Mouse (Mus musculus) NIH3T3 (cell line): ENCODE measurements around the gene Gm28230.

Source experiments
- DNase-seq: peaks from one replicate; pipeline ENCODE4 v3.0.0-alpha.2; 2012; ENCODE audit warnings: low read depth

Gm28230 gene

DNA sequence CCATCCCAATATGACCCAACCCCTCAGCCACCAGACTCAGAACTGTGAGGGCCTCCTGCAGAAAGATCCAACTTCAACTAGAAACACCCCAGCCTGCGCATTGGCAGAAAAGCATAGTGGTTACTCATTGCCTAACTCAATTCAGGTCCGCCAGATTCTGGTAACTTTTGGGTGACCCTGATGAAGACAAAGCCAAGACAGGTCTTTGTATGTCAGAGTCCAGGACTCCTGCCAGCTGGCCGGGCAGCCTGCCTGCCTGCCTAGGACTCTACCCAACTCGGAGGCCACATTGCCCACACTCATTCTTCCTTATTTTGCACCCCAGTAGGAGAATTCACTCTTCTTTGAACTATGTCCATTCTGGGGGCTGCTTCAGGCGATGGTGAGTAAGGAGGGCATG, at the start of gene Gm28230:
Gene Gm28230 (plus strand): TSS at position 178 of the 400 bp plus-strand sequence.
- peak; percentile 43 for DNase-seq

DNA sequence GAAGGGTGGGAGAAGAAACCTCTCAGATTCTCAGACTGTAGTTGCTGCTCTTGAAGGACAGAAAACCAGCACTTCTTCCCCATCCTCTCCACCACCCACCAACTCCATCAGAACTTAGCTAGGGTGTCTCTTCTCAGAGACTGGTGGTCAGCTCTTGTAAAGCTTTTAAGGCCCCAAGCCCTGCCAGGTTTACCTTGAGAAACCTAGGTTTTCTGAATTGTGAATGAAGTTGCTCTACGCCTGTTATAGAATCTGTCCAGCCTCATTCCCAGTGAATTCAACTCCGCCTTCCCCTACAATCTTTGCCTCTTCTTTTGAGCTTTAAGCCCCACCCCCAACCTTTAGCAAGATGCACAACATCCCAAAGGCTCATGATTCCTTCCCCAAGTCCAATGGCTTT, 49.4 kb upstream of the Gm28230 start:
- no peak for DNase-seq

DNA sequence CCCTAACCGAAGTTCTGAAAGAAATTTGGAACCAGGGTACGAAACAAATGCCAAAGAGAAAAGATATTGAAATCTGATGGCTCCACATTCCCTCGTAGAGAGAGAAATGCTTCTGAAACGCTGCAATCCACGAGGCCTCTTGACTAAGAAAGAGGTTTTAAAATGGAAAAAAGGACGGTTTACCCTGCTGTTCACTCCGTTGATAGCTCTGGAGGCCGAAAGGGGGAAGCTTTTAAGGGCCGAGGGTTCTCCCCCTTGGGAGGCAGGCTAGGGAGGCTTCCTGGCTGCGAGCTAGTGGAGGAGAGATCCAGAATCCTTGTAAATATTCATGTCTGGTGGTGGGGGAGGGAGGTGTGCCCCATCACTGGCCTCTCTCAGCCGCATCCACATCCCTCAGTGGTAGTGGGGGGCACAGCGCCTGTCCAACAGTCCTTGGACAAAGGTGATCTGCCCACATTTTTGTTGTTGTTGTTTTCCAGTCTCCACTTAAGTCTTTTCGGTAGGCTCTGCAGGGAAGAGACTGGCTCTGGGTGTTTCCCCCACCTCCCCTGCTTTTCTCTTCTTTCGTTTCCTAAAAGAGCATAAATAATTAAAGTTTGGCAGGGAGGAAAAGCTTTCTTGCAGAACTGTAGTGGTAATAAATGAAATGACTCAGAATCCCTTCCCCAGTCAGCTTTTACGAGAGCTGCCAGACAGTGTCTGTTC, 47.5 kb upstream of the Gm28230 start, which contains the start of gene Hoxd11:
Gene Hoxd11 (plus strand): TSS at position 667 of the 705 bp plus-strand sequence.
- DNase-seq: peak; percentile 20

DNA sequence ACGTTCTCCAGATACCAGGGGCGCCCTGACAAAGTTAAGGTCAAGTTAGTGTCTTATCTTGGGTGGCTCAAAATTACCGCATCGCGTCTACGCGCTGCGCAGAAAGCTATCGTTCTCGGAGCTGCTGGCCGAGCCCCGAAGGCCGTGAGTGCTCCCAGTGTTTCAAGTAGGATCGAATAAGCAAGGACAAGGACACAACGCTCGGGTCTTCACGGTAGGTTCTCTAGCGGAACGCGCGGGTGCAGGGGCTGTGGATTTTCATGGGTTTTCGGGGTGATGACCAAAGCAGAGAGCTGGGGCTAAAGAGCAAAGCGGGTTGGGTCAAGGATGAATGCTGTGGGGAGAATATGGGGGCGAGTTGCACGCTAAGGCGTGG, 46.9 kb upstream of the Gm28230 start:
- DNase-seq: no peak

DNA sequence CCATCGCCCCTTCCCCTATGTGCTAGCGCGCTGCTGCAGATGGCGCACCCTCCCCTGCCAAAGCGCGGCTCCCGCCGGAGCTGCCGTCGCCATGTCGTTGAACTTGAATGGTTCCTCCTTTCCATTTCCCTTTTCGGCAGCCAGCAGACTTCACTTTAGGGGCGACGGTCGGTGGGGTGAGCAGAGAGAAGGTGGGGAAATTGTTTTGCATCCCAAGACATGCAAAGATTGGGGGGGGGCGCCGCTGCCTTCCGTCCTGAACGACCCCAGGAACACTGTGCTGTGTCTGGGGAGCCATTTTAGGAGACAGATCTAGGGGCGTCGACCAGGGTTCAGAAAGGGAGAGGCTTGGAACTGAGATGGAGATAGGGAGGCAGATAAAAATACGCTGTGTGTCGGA, 46.5 kb upstream of the Gm28230 start:
- DNase-seq: no peak

DNA sequence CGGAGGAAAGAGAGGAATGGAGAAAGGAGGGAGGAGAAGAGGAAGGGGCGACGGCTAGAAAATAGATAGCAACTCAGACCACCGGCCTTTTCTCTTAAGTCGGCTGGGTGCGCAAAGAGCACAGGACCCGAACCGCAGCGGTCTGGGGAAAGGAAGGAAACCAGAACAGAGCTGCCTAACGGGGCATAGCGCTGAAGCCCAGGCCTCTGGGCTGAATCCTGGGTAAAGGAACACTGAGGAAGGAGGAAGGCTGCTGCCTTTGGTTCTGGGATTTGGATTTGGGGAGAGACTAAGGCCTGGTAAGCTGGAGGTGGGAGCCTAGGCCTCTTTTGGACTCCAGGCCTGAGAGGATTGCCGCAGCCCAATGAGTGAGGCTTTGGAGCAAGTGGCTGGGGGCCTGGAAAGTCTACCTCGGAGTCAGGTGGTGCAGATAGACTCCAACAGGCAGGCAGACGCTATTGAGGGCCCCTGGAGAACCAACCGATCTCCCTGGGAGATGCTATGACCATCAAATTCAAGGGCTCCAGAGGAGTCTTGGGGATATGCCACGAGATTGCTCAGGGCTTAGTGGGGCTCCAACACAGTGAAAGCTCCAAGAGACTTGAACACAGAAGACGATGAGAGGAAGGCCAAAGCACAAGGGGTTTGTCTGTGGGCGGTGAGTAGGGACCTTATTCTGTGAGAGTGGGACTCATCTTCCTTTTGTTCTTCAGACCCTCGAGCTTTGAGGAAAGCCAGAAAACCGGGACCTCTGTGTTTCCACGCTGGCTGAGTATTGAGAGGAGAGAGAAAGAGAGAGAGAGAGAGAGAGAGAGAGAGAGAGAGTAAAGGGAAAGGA, 45.7 kb upstream of the Gm28230 start:
- no peak for DNase-seq

DNA sequence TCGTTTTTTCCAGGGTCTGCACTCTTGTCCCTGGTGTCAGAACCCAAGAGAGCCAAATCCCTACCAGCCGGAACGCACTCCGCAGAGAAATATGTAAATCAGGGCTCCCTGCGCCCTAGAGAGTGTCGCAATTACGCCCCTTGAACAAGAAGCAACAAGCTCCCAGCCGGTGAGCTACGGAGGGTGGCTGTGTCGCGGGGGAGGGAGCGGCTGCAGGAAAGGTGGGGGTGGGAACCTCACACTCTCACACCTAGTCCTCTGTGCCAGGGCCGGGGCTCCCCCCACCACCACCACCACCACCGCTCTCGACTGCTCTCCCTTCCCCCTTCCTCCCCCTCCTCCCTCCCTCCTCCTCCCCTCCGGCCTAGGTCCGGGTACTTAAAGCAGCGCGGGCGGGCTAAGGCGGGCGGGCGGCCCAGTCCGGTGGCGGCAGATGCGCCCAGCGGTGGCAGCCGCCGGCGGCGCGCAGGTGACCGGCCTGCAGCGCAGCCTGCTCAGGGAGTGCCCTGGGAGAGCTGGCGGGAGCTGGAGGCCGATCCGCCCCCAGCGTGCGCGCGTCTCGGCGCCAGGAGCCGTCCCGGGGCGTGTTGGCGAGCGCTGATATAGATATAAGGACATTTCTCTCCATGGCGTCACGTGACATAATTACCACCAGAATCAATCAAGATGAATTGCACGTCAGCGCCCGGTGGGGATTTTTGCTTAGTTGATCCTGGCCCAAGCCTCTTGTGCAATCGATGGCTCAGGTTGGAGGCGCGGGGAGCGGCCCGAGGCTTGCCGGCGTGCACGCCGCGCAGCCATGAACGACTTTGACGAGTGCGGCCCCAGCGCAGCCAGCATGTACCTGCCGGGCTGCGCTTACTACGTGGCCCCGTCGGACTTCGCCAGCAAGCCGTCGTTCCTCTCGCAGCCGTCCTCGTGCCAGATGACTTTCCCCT, 44.7 kb upstream of the Gm28230 start:
- DNase-seq: no peak

DNA sequence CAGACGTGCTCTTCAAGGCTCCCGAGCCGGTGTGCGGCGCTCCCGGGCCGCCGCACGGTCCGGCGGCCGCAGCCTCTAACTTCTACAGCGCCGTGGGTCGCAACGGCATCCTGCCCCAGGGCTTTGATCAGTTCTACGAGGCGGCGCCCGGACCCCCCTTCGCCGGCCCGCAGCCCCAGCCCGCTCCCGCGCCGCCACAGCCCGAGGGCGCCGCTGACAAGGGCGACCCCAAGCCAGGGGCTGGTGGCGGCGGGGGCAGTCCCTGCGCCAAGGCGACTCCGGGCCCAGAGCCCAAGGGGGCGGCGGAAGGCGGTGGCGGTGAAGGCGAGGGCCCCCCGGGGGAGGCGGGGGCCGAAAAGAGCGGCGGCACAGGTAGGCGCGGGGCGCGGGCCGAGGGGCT, 43.7 kb upstream of the Gm28230 start:
- no peak for DNase-seq

DNA sequence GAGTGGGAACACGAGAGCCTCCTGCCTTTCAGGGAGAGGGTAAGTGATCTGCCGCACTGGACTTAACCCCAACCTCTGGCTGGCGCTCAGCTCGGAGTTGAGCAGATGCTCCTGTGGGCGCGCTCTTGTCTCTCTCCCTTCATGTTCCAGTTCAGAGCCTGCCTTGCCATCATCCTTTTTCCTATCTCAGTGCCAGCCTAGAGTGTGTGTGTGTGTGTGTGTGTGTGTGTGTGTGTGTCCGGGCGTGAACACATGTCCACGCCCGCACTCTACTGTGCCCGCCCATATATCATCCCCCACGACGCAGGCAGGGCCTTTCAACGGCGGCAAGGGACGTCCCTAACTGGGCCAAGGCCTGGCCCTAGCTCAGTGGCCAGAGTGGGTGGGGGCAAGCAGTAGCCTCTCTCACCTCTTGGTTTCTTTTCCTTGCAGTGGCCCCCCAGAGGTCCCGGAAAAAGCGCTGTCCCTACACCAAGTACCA, 43.0 kb upstream of the Gm28230 start:
- no peak for DNase-seq

DNA sequence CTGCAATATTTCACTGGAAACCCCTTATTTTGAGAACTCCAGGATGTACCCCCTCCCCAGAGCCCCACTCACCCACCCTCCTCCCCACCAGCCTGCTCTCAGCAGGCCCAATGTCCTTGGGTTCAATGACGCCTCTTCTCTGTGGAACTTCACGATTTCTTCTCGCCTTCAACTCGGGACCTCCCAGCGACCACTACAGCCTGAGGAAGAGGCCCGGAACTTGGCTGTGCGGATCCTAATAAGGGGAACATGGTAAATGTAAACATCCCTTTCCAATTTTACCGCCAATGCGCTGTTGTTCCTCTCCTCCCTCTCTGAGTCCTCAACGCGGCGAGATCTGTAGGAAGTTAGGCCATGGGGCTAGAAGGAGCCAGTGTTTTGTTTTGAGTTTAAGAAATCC, 42.4 kb upstream of the Gm28230 start:
- no peak for DNase-seq

DNA sequence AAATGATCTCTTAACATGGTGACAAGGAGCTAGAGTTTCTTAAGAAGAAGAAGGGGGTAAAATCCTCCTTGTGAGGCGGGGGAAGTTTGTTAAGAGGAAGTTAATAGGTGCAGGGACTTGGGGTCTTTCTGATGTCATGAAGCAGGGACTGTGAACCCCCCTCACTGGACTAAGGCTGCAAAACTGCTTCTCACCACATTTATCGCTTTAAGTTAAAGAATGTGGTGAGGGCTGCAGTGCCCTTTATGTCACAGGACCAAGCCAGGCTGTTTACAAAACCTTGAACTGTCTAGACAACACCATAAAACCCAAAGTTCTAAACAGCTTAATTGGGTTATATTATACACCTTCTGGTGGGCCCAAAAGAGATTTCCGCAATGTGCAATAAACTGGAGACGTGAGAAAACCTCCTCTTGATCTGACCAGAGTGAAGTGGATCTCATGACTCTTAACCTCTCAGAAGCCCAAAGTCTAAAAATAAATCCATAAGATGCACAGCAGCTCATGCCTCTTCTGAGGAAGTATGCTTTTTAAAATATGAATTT, 41.4 kb upstream of the Gm28230 start:
- no peak for DNase-seq

DNA sequence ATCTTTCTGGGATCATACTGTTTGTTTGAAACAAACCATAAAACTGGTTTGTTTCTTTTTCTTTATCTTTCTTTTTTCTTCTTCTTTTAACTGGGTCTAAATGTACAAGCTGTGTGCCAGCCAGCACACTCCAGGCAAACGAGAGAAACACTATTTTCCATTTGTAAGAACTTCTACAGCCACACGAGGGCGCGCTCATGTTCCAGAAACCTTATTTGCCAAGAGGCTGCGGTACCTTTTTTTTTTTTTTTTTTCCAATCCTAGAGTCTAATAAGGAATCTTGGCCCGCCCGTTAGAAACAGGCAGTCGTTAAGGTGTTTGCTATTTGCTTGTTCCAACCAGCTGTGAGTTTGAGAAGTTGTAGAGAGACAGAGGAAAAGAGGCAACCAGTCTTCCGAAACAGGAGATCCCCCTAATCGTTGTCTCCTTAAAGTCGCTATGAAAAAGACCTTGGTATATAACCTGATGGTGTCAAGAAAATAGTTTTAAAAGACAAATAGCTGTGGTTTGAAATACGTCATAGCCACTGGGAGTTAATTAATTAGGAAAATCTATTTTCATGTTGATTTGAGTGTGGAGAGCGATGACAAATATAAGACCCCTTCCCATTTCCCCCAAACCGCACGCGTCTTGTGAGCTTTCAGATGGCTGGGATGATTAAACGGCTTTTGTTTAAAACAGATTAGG, 40.1 kb upstream of the Gm28230 start:
- DNase-seq: peak; percentile 89

DNA sequence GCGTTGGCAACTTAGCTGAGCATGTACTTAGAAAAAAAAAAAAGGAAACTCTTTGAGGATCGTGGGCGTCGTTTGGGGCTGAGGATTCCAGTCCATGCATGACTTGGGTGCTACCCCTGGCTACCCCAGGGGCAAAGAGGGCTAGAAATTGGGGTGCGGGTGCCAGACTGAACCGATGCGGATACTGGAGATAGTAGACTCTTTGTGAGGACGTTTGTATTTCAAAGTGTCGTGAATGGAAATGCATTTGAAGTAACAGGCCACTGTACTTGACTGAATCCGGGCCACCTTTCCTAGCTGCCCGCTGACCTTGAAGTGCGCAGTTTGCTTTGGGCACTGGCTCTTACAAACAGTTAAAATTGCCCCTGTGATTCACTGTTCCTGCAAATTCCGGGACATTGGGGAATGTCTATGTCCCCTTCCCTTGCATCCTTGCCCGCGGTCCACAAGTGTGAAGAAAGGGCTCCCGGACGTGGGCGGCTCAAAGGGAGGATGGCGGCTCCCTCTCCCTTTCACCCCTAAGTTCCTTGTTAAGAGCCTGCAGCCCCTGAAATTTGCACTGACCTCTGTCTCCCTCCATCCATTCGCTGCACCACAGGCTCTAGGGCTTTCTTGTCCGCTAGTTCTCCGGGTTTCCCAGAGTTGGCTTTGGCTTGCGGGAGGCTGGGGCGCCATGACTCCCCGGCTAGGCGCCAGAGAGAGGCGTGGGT, 39.4 kb upstream of the Gm28230 start:
- no peak for DNase-seq

DNA sequence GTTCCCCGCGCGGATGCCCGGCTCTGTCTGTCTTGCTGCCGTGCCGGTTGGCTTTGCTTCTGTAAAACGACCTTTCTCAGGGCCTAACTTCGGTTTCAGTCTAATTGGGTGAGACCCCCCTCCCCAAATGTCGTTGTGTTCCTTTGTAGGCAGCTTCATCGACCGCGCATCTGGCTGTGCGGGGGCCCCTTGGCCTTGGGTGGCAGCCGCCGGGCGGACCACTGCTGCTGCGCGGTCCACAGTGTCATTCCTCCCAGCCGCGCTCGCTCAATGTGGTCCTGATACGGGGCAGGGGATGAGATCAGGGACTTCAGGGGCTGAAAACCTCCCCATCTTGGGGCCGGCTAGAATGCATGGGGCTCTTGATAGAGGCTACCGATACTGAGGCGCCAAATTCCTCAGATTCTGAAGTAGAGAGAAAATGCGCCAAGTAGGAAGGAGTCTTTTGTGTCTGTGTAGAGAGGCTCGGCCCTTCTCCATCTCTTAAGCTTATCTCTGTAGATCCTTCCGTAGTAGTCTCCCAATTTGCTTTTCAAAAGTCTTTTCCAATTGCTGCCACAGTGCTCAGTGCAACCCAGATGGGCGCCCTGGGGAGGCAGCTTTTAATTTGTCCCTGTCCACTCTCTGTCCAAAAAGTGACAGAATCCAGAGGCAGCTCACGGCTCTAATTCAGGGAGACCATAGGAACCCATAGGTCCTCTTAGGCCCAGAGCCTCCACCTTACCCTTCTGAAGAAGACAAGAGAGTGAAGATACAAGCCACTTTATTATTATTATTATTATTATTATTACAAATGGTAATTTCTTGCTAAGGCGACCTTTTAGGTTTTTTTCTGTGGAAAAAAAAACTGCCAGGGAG, 38.6 kb upstream of the Gm28230 start:
- no peak for DNase-seq

DNA sequence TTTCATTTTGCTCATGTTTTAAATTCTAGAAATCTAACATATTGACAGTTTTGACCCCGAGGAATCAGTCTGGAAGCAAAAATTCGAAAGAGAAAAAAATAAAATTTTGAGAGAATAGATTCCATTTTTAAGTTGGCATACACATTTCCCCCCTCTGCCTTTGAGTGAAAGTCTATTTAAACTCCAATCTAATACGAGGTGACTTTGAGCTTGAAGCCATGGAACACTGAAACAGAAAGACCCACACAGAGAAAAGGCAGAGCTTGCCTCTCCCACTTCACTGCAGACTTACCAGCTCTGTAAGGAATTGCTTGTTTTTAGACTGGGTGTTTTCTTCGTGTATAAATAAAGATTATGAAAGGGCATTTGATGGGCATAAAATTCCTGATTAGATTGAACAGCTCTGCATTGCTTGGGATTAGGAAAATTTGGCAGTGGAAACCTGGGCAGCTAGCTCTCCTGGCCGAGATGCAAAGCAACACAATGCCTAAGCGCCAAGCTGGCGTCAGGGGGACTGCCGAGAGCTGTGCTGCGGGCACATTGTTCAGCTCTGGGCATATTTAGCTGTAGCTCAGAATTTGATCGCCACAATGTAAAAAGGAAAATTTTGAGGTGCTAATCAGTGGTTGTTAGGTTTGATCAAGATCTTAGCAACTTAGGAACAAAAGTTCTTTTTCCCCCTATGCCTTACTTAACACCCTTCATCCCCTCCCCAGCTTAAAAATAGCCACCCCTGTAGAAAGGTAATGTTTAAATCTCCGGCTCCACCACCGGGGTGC, 37.5 kb upstream of the Gm28230 start:
- DNase-seq: no peak

DNA sequence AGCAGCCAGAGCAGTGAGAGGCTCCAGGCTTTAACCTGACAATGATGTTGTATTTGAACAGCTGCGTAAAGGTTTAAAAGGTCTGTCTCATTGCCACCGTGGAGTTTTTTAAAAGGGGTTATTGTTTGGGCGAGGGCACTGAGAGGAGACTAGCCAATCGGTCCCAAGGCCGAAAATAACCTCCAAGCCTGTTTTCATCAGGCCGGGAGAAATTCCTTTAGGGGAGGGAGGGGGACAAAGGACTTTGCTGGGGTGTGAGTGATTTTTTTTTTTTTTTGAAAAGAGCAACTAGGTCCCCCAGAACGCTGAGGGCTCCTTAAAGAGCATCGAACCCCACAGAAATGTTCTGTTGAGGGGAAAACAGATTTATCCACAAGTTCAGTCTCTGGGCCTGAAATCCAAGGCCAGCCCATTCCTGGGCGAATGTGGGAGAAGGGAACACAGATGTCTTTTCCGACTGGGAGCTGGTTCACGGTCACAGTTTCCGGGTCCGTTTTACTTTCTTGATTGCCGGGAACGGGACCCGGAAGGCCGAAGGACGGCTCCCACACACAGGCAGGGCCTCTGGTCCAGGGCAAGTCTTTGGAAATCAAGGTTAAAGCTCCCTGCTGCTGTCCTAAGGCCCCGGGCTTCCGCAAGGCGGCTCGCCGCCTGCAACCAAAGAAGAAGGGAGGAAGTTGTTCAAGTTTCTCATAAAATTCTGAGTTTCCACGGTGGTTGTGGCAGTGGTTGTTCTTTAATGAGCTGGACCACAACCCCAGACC, 36.8 kb upstream of the Gm28230 start:
- DNase-seq: no peak

DNA sequence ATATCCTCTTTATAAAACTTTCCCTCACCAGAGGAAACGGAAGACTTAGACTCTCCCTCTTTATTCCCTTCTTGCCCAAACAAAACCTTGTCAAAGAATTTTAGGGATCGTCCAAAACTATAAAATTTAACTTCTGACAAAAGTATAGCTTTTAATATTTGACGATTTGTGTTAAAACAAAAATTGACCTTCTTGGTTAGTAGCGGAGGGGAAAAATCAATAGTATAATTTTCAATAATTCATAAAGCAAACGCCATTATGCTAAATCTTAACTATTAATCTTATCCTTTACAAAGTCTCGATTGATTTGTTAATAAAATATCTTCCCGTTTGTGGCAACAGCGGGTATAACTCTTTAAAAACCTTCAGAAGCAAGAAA, 36.2 kb upstream of the Gm28230 start:
- no peak for DNase-seq
